Mouse (Mus musculus): ENCODE results near the gene Cyp4b1. TPM values are rescaled to one million over a fixed set of nuclear protein-coding genes. Genes with fewer than 3 reads are reported as not detected.
"Not testable (repeated sequence)": the region's sequence is repeated elsewhere in the genome, so short reads cannot be mapped to it uniquely, and the experiment has no call there.

Gene Cyp4b1
- polyA plus RNA-seq, 1 experiment, result 0.32 TPM

- Histone ChIP-seq H3K4me1 (ENCODE audit: control insufficient read depth, insufficient read depth, low read length) (no peaks in the 10 kb centered on the region), H3K27ac (ENCODE audit: insufficient read depth, low read length) (no peak overlapping the region), H3K4me3 (ENCODE audit: insufficient read depth, low read length) (no peak overlapping the region)
- no peak for TF ChIP-seq CTCF (IDR thresholded peaks at IDR 0.05; ENCODE audit: borderline replicate concordance, insufficient read depth, low read length)
- no peak for TF ChIP-seq POLR2A (IDR thresholded peaks at IDR 0.05; ENCODE audit: low read depth, low read length)
These were observed 2.2 kb downstream of the Cyp4b1 start for GRCm38 (mm10) chr4:115645371-115645770.

DNA sequence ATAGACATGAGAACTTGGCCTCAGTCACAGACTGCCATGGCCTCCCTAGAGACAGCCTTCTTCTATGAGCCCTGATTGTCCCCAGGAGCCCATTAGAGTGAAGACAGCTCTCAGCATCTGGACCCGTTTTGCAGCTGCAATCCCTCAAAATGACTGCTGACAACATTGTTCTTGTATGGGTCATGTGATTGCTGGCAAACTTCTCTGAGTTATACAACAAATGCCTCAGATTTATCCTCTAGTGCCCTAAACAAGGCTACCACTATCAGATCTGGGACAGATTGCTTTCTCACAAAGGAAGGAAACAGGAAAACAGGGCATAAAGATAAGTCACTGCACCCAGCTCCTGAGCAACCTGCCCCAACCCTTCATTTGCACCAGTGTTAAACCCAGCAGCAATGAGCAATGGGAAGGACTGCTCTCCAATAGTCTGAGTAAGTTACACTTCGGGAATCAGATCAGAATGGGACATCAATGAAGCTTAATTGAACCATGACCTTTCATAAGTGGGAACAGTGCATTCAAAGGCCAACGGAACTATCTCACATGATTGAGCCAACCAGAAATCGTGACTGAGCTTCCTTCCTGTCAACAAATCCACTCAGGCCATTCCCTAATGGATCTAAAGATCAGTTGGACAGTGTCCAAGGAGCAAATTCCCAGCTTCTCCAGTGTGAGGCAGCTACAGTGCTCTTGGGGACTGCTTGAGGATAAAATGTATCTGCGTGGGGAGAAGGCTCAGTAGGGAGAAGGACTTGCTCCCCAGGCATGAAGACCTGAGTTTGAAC, 4.4 kb downstream of the Cyp4b1 start:
- no peak overlapping the region for H3K27ac ChIP-seq (ENCODE audit: insufficient read depth, low read length)
- no peak for TF ChIP-seq POLR2A (IDR thresholded peaks at IDR 0.05; ENCODE audit: low read depth, low read length)
- H3K4me3 ChIP-seq (ENCODE audit: insufficient read depth, low read length), result no peak overlapping the region
- H3K4me1 ChIP-seq (ENCODE audit: control insufficient read depth, insufficient read depth, low read length), result no peaks in the 10 kb centered on the region

DNA sequence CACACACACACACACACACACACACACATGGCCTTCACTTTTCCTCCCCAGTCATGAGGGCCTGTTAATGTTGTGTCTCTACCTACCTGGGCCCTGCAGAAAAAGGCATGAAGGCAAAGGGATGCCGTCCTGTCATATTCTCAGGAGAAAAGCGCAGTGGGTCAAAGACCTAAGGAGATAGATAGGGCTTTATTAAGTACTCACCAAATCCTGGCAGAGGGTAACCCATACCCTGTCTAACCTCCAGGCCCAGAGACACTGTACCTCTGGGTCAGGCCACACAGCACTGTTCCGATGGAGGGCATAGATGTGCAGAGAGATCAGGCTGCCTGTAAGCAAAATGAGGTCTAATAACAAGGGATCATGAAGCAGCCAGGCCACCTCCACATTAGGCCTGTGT, 22.0 kb downstream of the Cyp4b1 start:
- H3K27ac ChIP-seq (ENCODE audit: insufficient read depth, low read length); H3K4me1 ChIP-seq (ENCODE audit: control insufficient read depth, insufficient read depth, low read length): not testable (repeated sequence)

DNA sequence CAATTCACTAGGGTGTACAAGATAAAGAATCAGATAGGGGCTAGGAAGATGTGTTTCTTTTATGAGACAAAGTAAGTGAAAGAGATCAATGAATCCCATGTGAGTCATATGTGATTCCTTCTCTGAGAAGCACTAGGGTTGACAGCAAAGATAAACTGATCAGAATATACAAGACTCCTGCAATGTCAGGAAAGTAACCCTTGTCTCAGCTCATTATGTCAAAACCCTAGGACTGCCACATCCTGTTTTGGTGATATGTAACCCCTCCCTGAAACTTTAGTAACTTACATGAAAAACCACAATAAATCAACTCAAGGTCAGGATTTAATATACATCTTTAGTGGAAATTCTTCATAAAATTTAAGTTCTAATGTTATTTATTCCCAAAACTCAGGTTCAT, 33.5 kb downstream of the Cyp4b1 start:
- Histone ChIP-seq H3K4me3 (ENCODE audit: insufficient read depth, low read length) (no peak overlapping the region), H3K27ac (ENCODE audit: insufficient read depth, low read length) (no peak overlapping the region), H3K4me1 (ENCODE audit: control insufficient read depth, insufficient read depth, low read length) (no peaks in the 10 kb centered on the region)
- TF ChIP-seq CTCF (IDR thresholded peaks at IDR 0.05; ENCODE audit: borderline replicate concordance, insufficient read depth, low read length) (no peak), POLR2A (IDR thresholded peaks at IDR 0.05; ENCODE audit: low read depth, low read length) (no peak)

More for the DNA sequence above, 22.0 kb downstream of the Cyp4b1 start:
- not testable (repeated sequence) for H3K4me3 ChIP-seq (ENCODE audit: insufficient read depth, low read length)

GRCm38 (mm10) chr4:115600611-115601010, 46.9 kb downstream of the Cyp4b1 start, which contains the start of gene Cyp4a32:
TSS of gene Cyp4a32 (plus strand) at chr4:115600969.
- H3K4me1 ChIP-seq (ENCODE audit: control insufficient read depth, insufficient read depth, low read length); H3K4me3 ChIP-seq (ENCODE audit: insufficient read depth, low read length); H3K27ac ChIP-seq (ENCODE audit: insufficient read depth, low read length): not testable (repeated sequence)

DNA sequence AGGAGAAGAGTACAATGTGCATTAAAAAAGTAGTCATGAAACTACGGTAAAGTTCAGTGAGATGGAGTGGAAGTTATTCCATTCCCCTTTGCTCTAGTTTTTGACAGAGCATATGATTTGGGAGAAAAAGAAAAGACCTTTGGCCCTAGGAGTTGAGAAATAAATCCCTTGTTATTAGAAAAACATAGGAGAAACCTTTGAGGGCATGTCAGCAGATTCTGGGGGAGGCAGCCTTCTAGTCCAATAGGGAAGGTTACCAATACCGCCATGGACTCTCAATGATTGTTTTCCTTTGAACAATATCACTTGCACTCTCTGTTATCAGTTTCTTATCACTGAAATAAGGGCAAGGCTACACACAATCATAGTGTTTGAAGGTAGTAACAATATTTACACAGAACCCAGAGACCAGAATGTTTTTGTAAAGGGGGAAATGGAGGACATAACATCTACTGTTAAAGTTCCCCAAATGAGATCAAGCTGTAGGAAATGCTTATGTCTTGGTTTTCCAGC, 50.6 kb downstream of the Cyp4b1 start:
- TF ChIP-seq CTCF (IDR thresholded peaks at IDR 0.05; ENCODE audit: borderline replicate concordance, insufficient read depth, low read length), result no peak
- no peak for TF ChIP-seq POLR2A (IDR thresholded peaks at IDR 0.05; ENCODE audit: low read depth, low read length)

GRCm38 (mm10) chr4:115596357-115596756, 51.2 kb downstream of the Cyp4b1 start:
- H3K27ac ChIP-seq (ENCODE audit: insufficient read depth, low read length), result no peak overlapping the region

More for the DNA sequence above, 50.6 kb downstream of the Cyp4b1 start:
- Histone ChIP-seq H3K27ac (ENCODE audit: insufficient read depth, low read length) (no peak overlapping the region), H3K4me3 (ENCODE audit: insufficient read depth, low read length) (no peak overlapping the region), H3K4me1 (ENCODE audit: control insufficient read depth, insufficient read depth, low read length) (no peaks in the 10 kb centered on the region)

GRCm38 (mm10) chr4:115583036-115583435, 64.5 kb downstream of the Cyp4b1 start:
- H3K27ac ChIP-seq (ENCODE audit: insufficient read depth, low read length), result no peak overlapping the region
- H3K4me3 ChIP-seq (ENCODE audit: insufficient read depth, low read length), result no peak overlapping the region
- TF ChIP-seq CTCF (IDR thresholded peaks at IDR 0.05; ENCODE audit: borderline replicate concordance, insufficient read depth, low read length) (no peak), POLR2A (IDR thresholded peaks at IDR 0.05; ENCODE audit: low read depth, low read length) (no peak)
- no peaks in the 10 kb centered on the region for H3K4me1 ChIP-seq (ENCODE audit: control insufficient read depth, insufficient read depth, low read length)

More at GRCm38 (mm10) chr4:115596357-115596756, 51.2 kb downstream of the Cyp4b1 start:
- H3K4me3 ChIP-seq (ENCODE audit: insufficient read depth, low read length), result no peak overlapping the region
- H3K4me1 ChIP-seq (ENCODE audit: control insufficient read depth, insufficient read depth, low read length), result no peaks in the 10 kb centered on the region
- TF ChIP-seq CTCF (IDR thresholded peaks at IDR 0.05; ENCODE audit: borderline replicate concordance, insufficient read depth, low read length) (no peak), POLR2A (IDR thresholded peaks at IDR 0.05; ENCODE audit: low read depth, low read length) (no peak)

- TF ChIP-seq CTCF (IDR thresholded peaks at IDR 0.05; ENCODE audit: borderline replicate concordance, insufficient read depth, low read length) (no peak), POLR2A (IDR thresholded peaks at IDR 0.05; ENCODE audit: low read depth, low read length) (no peak)
- H3K4me3 ChIP-seq (ENCODE audit: insufficient read depth, low read length), result no peak overlapping the region
- H3K4me1 ChIP-seq (ENCODE audit: control insufficient read depth, insufficient read depth, low read length), result no peaks in the 10 kb centered on the region
- no peak overlapping the region for H3K27ac ChIP-seq (ENCODE audit: insufficient read depth, low read length)
These were observed 71.7 kb downstream of the Cyp4b1 start for GRCm38 (mm10) chr4:115575776-115576175.

GRCm38 (mm10) chr4:115575255-115575654, 72.3 kb downstream of the Cyp4b1 start:
- no peak for TF ChIP-seq POLR2A (IDR thresholded peaks at IDR 0.05; ENCODE audit: low read depth, low read length)
- TF ChIP-seq CTCF (IDR thresholded peaks at IDR 0.05; ENCODE audit: borderline replicate concordance, insufficient read depth, low read length), result no peak
- H3K27ac ChIP-seq (ENCODE audit: insufficient read depth, low read length), result no peak overlapping the region

More at GRCm38 (mm10) chr4:115575255-115575654, 72.3 kb downstream of the Cyp4b1 start:
- no peaks in the 10 kb centered on the region for H3K4me1 ChIP-seq (ENCODE audit: control insufficient read depth, insufficient read depth, low read length)
- H3K4me3 ChIP-seq (ENCODE audit: insufficient read depth, low read length), result no peak overlapping the region

Other genes with a start within 250 kb of the Cyp4b1 start
- gene Cyp4a12b, start 236.1 kb downstream of the Cyp4b1 start, polyA plus RNA-seq (2011; ENCODE audit: insufficient read length, low read depth, missing spikeins), result 1.1 and 1.6 TPM in 2 replicates
- gene Cyp4a30b, start 195.1 kb downstream of the Cyp4b1 start, polyA plus RNA-seq (2011; ENCODE audit: insufficient read length, low read depth, missing spikeins), result not detected in 2 replicates
- gene Cyp4a14, start 151.6 kb downstream of the Cyp4b1 start, polyA plus RNA-seq (2011; ENCODE audit: insufficient read length, low read depth, missing spikeins), result not detected in 2 replicates
- gene Cyp4a10, start 129.5 kb downstream of the Cyp4b1 start, polyA plus RNA-seq (2011; ENCODE audit: insufficient read length, low read depth, missing spikeins), result not detected in 2 replicates
- gene Cyp4a31, start 84.1 kb downstream of the Cyp4b1 start, polyA plus RNA-seq (2011; ENCODE audit: insufficient read length, low read depth, missing spikeins), result not detected in 2 replicates
- gene Cyp4a32, start 46.8 kb downstream of the Cyp4b1 start, polyA plus RNA-seq (2011; ENCODE audit: insufficient read length, low read depth, missing spikeins), result not detected in 2 replicates
- gene Efcab14, start 90.0 kb upstream of the Cyp4b1 start, polyA plus RNA-seq (2011; ENCODE audit: insufficient read length, low read depth, missing spikeins), result 36.7 and 39.3 TPM in 2 replicates
- gene Tex38, start 133.3 kb upstream of the Cyp4b1 start, polyA plus RNA-seq (2011; ENCODE audit: insufficient read length, low read depth, missing spikeins), result not detected in 2 replicates
- 29.2 and 31.5 TPM in 2 replicates for gene Atpaf1, start 137.1 kb upstream of the Cyp4b1 start, polyA plus RNA-seq (2011; ENCODE audit: insufficient read length, low read depth, missing spikeins)
- 5.8 and 7.2 TPM in 2 replicates for gene Mob3c, start 180.4 kb upstream of the Cyp4b1 start, polyA plus RNA-seq (2011; ENCODE audit: insufficient read length, low read depth, missing spikeins)
- 23.5 and 30.9 TPM in 2 replicates for gene Mknk1, start 191.5 kb upstream of the Cyp4b1 start, polyA plus RNA-seq (2011; ENCODE audit: insufficient read length, low read depth, missing spikeins)
- not detected in 2 replicates for gene Kncn, start 236.7 kb upstream of the Cyp4b1 start, polyA plus RNA-seq (2011; ENCODE audit: insufficient read length, low read depth, missing spikeins)
- gene 6430628N08Rik, start 242.9 kb upstream of the Cyp4b1 start, polyA plus RNA-seq (2011; ENCODE audit: insufficient read length, low read depth, missing spikeins), result not detected in 2 replicates

Measured in embryonic fibroblast, embryonic 13.5 days (primary cell).